Mouse (Mus musculus) c-Kit-positive CD71-negative TER-119-negative erythroid progenitor cells, embryonic 14.5 days (primary cell): Measurements from ENCODE around the gene Adam10.
A peak's percentile ranks its signal among the peaks of the same experiment; 100 is the strongest.

ENCODE experiments used
- DNase-seq: peaks from one replicate; pipeline ENCODE4 v3.0.0-alpha.2; 2013; ENCODE audit warnings: low read depth

The Adam10 gene

DNA sequence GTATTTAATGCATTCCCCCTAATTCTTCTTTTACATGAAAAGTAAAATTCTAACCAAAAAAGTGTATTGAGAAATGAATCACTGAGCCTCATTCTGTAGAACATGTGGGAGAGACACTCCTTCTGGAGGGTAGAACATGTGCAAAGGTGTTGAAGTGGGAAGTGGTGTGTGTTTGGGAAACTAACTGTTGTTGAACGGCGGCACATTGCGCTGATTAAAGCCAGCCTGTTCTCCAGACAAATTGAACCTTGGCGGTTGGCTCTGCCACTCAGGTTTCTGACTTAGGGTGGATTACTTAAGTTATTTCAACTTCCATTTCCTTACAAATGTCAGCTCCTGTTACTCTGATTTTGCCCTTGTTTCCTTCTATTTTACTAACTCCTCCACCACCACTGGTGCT, 5.1 kb upstream of the Adam10 start:
- DNase-seq = no peak

DNA sequence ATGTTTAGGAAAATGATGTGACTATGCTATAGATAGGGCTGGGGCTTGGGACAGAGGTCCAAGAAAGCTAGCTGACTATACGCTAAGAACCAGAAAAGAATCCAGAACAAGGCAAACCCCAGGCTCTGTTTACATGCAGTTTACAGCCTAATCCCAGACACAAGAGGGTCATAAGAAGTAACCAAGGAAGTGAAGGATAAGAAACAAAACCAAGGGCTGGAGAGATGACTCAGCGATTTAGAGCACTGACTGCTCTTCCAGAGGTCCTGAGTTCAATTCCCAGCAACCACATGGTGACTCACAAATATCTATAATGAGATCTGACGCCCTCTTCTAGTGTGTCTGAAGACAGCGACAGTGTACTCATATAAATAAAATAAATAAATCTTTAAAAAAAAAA, 3.7 kb upstream of the Adam10 start:
- no peak for DNase-seq

DNA sequence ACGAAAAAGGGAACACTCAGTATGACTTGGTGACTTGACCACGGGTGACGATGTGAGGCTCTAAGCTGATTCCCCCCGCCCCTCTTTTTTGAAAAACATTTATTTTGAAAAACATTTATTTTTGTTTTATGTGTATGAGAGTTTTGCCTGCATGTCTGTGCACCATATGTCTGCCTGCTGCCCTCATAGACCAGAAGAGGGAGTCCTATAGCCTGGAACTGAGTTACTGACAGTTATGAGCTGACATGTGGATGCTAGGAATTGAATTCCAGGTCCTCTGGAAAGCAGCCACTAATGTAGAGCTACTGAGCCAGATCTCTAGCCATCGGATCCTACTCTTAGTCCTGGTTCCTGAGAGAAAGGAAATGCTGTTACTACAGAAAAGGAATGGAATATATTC, 2.8 kb upstream of the Adam10 start:
- DNase-seq = no peak

GRCm38 (mm10) chr9:70679132-70680091, 615 bp downstream of the Adam10 start:
- no peak for DNase-seq

GRCm38 (mm10) chr9:70682202-70682601, 3.4 kb downstream of the Adam10 start:
- no peak for DNase-seq

DNA sequence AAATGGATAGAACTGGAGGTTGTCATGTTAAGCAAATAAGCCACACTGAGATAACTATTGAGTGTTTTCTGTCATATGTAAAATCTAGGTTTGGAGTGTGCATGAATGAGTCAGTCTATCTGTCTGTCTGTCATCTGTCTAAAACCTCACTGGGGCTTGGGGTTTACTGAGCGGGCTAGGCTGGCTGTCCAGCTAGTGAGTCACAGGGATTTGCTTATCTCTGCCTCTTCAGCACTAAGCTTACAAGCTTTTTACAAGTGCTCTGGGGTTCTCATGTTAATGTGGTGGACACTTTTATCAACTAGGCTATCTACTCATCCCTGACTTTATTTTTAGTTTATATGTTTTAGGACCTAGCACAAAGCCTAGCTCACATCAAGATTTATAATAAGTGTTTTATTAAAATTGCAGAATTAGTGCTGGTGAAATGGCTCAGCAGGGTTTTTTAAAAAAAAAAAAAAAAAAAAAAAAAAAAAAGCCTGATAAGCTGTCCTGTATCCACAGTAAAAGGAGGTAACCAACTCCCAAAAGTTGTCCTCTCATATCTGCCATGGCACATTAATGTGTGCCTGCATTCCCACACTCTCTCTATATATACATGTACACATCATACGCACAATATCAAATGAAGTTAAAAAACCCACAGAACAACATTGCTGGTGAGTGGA, 9.6 kb downstream of the Adam10 start:
- peak; percentile 43 for DNase-seq

GRCm38 (mm10) chr9:70689926-70690325, 11.1 kb downstream of the Adam10 start:
- no peak for DNase-seq

DNA sequence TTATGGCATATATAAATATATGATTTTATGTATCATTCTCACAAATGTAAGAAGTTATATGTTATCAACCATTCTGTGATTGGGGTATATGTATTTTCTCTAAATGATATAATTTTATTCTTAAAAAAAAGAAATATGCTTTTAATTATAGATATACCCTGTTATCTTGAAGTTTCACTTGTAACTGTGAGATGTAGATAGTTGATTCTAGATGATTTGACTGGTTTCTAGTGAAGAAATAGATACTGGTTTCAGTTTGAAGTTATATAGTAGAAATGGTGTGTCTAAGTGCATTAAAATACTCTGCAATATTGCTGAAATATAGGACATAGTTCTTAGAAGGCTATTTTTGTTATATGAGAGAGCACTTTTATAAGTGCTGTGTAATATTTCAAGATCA, 11.8 kb downstream of the Adam10 start:
- DNase-seq = no peak

DNA sequence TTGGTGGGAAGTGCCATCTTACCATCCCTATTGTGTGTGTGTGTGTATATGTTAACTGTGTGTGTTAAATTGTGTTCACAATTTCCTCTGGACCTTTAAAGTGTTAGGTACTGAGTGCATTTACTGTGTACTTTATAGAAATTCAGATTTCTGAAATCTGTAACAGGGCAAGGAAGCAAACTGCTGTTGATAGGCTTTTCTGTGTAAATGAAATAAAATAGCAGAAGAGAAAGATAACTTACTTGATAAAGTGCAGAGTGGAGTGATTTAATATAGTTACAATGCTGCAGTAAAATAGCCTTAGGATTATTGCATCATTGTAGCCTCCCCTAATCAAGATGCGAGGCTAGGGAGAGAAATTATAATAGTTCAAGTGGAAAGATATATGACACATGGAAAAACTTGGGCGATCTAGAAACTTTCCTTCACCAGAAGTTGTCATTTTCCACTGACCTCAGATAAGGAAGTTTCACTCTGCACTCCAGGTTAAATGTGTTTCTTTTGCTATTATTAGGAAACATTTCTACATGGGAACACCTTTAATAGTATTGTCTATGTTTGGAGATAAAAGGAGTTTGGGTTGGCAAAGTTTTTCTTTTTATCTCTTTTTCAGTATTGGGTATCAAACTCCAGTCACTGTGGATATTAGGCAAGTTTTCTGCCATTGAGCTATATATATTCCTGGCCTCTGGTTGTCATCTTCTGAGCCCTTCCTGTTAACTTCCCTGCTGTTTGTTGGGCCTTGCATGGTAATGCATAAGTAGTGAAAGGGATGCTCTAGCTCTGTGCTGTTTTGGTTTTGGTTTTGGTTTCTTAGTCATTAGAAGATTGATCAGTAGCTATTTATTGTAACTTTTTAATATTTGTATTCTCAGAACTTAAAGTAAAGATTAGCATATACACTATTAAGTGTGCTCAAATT, 13.2 kb downstream of the Adam10 start:
- DNase-seq = no peak

DNA sequence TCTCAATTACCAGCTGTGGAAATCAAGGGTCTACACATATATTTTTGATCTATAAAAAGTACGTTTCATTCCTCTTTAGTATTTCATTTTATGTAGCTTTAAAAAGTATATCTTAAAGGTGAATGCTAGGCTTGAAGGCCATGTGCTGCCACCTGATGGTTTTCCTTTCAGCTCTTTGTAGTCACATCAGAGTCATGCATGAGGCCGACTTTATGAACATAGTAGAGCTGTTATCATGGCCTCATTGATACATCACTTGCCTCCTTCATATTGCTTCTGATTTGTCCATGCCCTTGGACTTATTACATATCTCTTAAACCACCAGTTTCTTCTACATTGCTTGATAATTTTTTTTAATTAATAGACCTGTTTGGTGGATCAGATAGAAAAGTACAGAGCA, 16.9 kb downstream of the Adam10 start:
- DNase-seq = no peak

DNA sequence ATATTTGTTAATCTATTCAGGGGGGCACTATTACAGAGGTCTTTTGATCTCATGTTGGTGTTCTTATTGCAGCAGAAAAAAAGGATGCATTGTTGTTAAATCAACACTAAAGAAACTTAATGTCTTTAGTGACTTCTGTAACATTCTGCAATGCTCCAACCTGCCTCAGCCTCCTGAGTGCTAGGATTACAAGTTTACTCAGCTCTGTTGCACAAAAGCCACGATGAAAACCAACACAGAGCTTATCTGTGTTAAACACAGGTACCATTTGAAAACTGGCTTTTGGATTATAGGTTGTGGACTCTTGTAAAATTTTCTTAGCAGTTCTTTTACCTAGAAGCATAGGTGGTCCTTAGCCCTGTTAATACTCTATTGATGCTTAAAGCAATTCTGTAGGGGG, 19.3 kb downstream of the Adam10 start:
- no peak for DNase-seq

GRCm38 (mm10) chr9:70703597-70704203, 24.9 kb downstream of the Adam10 start:
- DNase-seq = no peak

DNA sequence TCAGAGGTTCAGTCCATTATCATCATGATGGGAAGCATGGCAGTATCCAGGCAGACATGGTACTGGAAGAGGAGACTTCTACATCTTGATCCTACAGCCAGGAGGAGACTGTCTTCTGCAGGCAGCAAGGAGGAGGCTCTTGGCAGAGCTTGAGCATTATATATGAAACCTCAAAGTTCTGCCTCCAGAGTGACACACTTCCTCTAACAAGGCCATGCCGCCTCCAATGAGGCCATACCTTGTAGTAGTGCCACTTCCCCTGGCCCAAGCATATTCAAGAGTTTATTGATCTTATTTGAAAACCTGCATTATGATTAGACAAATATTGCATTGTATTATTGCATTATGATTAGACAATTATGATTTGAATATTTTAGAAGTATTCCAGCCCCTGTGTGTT, 27.6 kb downstream of the Adam10 start:
- no peak for DNase-seq

DNA sequence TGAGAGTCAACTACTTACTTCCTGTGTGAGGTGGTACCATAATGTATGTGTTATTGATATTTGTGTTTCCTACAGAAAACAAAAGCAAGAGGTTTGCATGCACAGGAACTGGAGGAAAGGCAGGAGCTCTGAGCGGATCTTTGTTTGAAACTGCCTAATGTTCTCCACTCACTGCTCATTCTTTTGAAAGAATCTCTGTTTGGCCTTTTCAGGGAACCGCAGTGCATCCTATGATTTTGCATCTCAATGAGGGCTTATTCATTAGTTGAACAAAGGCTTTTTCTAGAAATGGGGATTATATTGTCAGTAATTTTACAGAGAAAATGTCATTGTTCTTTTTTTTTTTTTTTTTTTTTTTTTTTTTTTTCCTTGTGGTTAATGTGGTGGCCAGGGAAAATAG, 50.7 kb downstream of the Adam10 start:
- DNase-seq = no peak

DNA sequence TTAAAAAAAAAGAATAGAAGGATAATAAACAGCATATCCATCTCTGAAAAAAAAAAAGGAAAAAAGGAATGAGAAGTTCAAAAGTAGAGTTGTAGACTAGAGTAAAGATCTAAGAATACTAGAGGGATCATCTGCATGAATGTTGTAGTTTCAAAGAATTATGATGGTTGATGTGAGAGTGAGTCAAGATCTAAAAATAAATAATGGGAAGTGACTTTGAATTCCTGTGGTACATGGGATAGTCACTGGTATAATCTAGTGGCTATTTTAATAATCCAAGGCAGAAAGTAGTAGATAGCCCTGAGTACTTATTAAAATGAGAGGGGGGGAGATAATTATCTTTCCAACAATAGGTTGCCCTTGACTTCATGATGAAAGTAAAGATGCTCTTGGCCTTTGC, 52.3 kb downstream of the Adam10 start:
- DNase-seq = no peak

DNA sequence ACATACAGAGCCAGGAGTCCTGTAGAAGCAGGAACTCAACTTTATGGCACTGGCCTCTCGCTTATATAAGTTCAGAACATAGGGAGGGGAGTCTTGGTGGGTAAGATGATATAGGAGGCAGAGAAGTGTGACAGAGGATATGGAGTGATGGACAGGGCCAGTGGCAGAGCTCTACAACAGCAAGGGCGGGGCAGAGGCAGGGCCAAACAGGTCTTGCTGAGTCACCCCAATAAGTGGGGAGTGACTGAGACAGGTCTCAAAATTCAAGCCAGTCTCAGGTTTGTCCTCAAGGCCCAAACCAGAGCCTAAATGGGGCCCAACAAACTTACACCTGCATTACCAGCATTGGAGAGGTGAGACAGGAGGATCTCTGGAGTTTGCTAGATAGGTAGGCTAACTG, 54.4 kb downstream of the Adam10 start:
- no peak for DNase-seq

DNA sequence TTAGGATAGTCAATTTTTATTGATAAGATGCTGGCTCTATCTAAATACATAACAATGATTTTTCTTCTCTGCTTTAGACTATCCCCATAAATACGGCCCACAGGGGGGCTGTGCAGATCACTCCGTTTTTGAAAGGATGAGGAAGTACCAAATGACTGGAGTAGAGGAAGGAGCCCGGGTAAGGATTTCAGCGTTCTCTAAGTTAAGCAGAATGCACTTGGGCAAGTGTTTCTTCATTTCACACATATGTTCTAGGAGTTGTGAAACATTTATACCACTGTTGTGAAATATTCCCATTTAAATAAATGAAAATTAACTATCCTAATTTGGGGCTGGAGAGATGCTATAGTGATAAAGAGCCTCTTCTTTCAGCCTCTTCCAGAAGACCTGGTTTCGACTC, 61.2 kb downstream of the Adam10 start:
- no peak for DNase-seq

DNA sequence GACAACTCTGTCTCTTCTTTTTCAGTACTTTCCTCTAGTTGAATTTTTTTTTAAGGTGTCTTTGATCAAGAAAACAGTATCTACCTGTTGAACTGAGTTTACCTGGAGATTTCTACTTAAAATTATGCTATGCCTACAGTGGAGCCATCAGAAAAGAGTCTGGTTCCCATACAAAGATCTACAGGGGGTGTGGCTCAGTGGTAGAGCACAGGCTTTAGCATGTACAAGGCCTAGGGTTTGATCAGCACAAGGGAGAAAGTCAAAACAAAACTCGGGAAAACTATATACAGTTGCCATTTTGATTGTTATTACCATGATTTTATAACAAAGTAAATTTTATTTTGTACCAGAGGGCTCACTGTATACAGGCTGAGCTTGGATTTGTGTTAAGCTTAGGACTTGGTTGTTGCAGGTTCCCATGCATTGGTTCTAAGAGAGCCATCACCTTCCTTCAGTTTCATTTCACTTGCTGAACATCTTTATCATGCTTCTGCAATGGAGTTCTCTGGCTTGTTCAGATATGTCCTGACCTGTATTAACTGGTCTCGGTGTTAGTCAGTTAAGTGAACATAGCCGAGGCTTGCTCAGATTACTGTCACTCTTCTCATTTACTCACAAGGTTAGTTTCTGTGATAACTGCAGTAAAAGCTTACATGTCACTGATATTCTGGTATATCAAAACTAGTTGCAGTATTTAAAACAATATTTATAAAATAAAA, 72.9 kb downstream of the Adam10 start:
- DNase-seq = no peak

GRCm38 (mm10) chr9:70760974-70761373, 82.2 kb downstream of the Adam10 start:
- no peak for DNase-seq

GRCm38 (mm10) chr9:70775517-70775916, 96.7 kb downstream of the Adam10 start:
- no peak for DNase-seq

GRCm38 (mm10) chr9:70782191-70782590, 103.4 kb downstream of the Adam10 start:
- DNase-seq = no peak
